Mouse (Mus musculus): ENCODE measurements around the gene Sept12. TPM values are rescaled to one million over a fixed set of nuclear protein-coding genes. Genes with fewer than 3 reads are reported as not detected.

Sept12 gene
- polyA plus RNA-seq (2012; rRNA removed), result not detected in 2 replicates

DNA sequence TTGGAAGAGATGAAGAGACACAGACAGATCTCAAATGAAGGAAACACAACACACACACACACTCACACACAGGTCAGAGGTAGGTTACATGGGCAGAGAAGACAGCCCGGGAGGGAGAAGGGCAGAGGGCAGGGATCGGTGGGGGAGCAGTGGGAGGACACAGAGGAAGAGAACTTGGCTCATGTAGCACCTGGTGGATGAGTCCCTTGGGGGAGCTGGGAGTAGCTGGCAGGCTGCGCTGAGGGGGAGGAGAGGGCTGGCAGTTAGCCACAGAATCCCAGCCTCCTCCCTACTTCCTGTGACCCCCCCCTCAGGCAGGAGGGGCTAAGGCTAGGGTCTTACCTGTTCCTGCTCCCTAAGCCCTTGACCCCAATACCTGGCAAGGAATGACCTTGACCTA is at the start of gene Sept12:
Gene Sept12 (minus strand): TSS at position 300 of the 400 bp plus-strand sequence.

DNA sequence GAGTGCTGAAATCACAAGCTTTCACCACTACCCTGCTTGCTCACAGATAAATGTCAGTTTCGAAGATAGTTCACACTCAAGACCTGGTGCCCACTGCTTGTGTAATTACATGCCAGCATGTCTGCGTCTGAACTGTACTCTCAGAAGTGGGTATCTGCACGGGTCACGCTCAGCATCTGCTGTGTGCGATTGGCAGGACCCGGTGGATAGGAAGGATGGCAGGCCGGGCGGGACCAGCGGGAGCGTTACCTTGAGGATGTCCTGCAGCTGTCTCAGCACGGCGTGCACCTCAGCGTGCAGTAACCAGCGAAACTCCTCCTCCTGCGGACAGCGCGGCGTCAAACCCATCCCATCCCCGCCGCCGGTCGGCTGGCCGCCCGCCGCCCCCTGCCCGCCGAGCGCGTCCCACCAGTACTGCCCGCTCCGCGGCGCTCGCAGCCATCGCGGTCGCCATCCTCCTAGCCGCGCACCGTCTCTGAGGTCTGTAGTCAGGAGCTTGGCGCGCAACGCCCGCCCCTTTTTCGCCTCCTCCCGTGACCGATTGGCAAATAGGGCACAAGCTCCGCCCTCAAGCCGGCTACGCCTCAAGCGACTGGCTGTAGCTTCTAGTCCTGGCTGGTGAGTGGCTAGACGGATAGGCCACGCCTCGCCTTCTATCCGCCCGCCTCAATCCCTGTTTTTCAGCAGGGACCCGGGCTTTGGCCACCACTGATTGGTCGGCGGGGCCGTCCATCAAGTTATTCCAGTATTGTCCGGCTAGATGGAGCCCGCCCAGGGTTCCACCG is 15.6 kb upstream of the Sept12 start, which contains the start of gene Rogdi:
Gene Rogdi (minus strand): TSS at position 500 of the 785 bp plus-strand sequence.

DNA sequence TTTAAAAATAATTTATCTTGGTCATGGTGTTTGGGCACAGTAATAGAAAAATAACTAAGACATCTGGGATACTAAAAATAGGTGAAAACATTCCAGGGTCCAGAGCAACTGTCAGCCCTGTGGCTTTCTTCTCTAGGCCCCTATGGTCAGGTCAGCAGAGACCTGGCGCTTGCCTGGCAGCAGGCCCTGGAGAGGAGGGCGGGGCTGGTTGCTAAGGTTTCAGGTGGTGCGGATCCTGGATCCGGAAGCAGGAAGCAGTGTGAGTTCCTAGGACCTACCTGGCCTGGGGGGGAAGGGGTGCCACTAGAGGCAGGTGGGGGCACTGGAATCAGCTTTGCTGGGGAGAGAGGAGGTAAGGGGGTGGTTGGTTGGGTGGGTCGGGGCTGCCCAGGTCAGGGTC is 9.4 kb upstream of the Sept12 start, which contains the start of gene Smim22:
Gene Smim22 (plus strand): TSS at position 222 of the 400 bp plus-strand sequence.

DNA sequence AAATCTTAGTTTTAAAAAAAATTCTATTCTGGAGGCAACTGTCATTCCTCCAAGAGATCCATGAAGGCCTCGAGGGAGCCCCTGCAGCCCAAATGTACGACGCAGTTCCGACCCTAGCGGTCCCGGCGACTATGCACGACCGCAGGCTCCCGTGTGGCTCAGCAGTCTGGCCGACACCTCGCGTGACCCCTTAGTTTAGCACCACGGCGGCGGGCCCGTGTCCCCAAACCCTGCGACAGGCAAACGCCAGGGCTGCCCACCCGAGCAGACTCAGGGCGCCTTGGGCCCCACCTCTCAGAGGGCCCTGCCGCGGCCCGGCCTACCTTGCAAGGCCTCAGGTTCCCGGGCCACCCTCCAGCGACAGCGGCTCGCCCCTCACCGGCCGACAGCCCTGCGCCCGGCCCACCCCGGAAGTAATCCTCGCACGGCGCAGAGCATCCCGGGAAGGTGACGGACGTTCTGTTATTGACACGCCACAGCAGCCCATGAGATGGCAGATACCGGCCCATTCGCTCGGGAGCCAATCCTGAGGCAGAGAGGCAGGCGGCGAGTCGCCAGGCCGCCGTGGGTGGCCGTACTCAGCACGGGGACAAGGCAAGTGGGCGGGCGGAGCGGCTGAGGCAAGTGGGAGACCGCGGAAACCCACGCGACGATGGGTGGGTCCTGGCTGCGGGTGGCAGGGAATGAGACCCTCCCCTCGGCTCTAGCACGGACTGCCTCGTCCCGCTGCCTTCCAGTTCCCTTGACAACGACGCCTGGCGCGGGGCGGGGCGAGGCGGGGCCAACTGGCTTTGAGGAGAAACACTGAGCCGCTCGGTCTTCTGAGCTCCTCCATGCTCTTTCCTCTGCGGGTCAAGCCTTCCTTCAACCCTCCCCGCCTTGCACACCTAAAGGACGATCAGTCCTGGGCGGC is 33.6 kb downstream of the Sept12 start, which contains the start of gene Anks3:
Gene Anks3 (minus strand): TSS at position 409 of the 913 bp plus-strand sequence.

DNA sequence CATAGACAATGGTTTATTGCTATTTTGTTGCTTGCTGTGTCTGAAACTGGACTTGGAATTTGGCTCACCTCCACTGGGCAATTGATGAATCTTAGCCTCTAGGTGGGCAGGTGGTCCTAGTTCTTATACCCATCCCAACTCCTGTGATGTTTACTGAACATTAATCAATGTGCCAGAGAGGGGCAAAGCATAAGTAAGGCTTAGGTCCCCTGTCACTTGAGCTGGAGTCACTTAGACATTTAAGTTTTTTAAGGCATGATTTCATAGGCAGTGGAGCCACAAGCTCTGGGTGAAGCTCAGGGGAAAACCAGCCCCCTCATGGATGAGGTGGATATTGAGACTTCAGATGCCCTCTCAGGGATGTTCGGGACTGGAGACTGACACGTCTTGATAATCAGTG is 59.2 kb downstream of the Sept12 start, which contains the start of gene Nudt16l1:
Gene Nudt16l1 (plus strand): TSS at position 301 of the 400 bp plus-strand sequence.

Other genes with a start within 250 kb of the Sept12 start
- 58.9 and 69.7 TPM in 2 replicates for gene Cdip1, start 207.6 kb downstream of the Sept12 start, polyA plus RNA-seq (2012; rRNA removed)
- gene 4930562C15Rik, start 162.4 kb downstream of the Sept12 start, polyA plus RNA-seq (2012; rRNA removed), result not detected in 2 replicates
- 50.0 and 54.2 TPM in 2 replicates for gene Ubald1, start 117.5 kb downstream of the Sept12 start, polyA plus RNA-seq (2012; rRNA removed)
- 150 and 154 TPM in 2 replicates for gene Mgrn1, start 111.6 kb downstream of the Sept12 start, polyA plus RNA-seq (2012; rRNA removed)
- gene Nudt16l1, start 59.1 kb downstream of the Sept12 start, polyA plus RNA-seq (2012; rRNA removed), result 61.3 and 73.2 TPM in 2 replicates
- 47.4 and 47.8 TPM in 2 replicates for gene Anks3, start 33.6 kb downstream of the Sept12 start, polyA plus RNA-seq (2012; rRNA removed)
- 177 and 286 TPM in 2 replicates for gene Smim22, start 9.4 kb upstream of the Sept12 start, polyA plus RNA-seq (2012; rRNA removed)
- 64.7 and 69.2 TPM in 2 replicates for gene Rogdi, start 15.7 kb upstream of the Sept12 start, polyA plus RNA-seq (2012; rRNA removed)
- 44.5 and 45.5 TPM in 2 replicates for gene Glyr1, start 52.0 kb upstream of the Sept12 start, polyA plus RNA-seq (2012; rRNA removed)
- gene Ubn1, start 52.2 kb upstream of the Sept12 start, polyA plus RNA-seq (2012; rRNA removed), result 26.9 and 27.8 TPM in 2 replicates
- 1.8 and 1.9 TPM in 2 replicates for gene Ppl, start 134.6 kb upstream of the Sept12 start, polyA plus RNA-seq (2012; rRNA removed)
- not detected in 2 replicates for gene Sec14l5, start 149.3 kb upstream of the Sept12 start, polyA plus RNA-seq (2012; rRNA removed)
- 38.6 and 40.0 TPM in 2 replicates for gene Nagpa, start 206.2 kb upstream of the Sept12 start, polyA plus RNA-seq (2012; rRNA removed)
- gene AU021092, start 224.4 kb upstream of the Sept12 start, polyA plus RNA-seq (2012; rRNA removed), result 2.4 and 2.7 TPM in 2 replicates
- gene Alg1, start 235.8 kb upstream of the Sept12 start, polyA plus RNA-seq (2012; rRNA removed), result 49.5 and 51.3 TPM in 2 replicates